Mouse (Mus musculus) embryonic facial prominence, embryonic 10.5 days (tissue): ENCODE measurements around the gene Dhx58. TPM values are rescaled to one million over a fixed set of nuclear protein-coding genes. Genes with fewer than 3 reads are reported as not detected.

Experiments used
- DNase-seq: peaks from one replicate; pipeline ENCODE4 v3.0.0-alpha.2; 2017; ENCODE audit warnings: low spot score
- H3K27ac ChIP-seq: fragments of 300-500 bp; sonication (generic); replicated peaks from 2 replicates; pipeline ENCODE4 v1.5.1; 2016; ENCODE audit warnings: mild to moderate bottlenecking
- H3K27me3 ChIP-seq: fragments of 300-500 bp; sonication (generic); replicated peaks from 2 replicates; pipeline ENCODE4 v1.6.1; 2016; ENCODE audit warnings: low read depth, mild to moderate bottlenecking; ENCODE audit not compliant: poor library complexity, severe bottlenecking
- H3K36me3 ChIP-seq: fragments of 300-500 bp; sonication (generic); replicated peaks from 2 replicates; pipeline ENCODE4 v1.6.1; 2016; ENCODE audit warnings: mild to moderate bottlenecking, moderate library complexity
- H3K4me1 ChIP-seq: fragments of 300-500 bp; sonication (generic); 2 replicates; pipeline ENCODE4 v1.6.1; 2016
- H3K4me3 ChIP-seq: fragments of 300-500 bp; sonication (generic); 2 replicates; pipeline ENCODE4 v1.5.1; 2016; ENCODE audit warnings: mild to moderate bottlenecking, moderate library complexity
- H3K9me3 ChIP-seq: fragments of 300-500 bp; sonication (generic); 2 replicates; pipeline ENCODE4 v1.6.1; 2016; ENCODE audit warnings: mild to moderate bottlenecking
- WGBS: fragments of 180-500 bp; shearing (Covaris S2); methylation state at CpG from one replicate; pipeline ENCODE4 v1.1.7; 2016; 5-methylcytosine and 5-hydroxymethylcytosine counted together
- polyA plus RNA-seq: library from polyadenylated mRNA; unstranded; fragments of >200 nt; fragmentation: Nextera tagmentation; extraction: Ambion mirVana; gene quantifications from 2 replicates; pipeline ENCODE4 v1.2.1, GENCODE M21; 2016

The Dhx58 gene
- polyA plus RNA-seq, 1 experiment from 2014 or later, result 3.3 TPM

DNA sequence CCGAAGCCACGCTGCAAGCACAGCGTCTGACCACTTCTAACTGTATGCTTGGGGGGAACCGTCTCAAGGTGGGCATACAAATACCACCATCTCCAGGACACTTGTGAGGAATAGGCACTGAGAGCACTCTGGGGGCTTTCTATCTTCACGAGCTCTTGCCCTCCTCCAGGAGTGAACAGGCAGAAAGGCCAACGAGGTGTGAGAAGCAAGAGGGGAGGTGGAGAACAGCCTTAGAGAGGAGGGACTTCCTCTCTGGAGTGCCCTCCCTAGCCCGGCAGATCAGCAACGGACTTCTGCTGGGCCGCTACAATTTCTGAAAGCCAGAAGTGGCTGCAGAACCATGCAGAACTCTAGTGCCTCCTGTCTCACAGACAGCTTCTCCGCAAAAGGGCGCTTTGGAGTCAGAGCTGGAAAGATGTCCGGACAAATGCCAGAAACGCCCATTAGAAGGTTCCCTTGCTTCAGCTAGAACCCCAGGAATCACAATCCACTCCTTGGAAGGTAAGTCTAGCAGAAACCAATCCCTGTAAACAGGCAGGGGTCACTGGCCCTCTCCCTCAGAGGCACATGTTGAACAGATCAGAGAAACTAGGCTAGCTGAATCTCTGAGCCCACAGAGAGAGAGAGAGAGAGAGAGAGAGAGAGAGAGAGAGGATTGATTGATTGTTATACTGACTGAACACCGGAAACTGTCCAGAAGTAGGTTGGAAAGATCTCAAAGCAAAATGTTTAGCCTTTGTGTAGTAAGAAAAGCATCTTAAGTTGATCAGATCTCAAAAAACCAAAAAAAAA lies 32.1 kb upstream of the Dhx58 start:
- peaks cover 22% of the 10 kb centered on the region for H3K4me1 ChIP-seq
- no peak overlapping the region; the same call in none of the 2 replicates for H3K4me3 ChIP-seq
- no peaks in the 10 kb centered on the region for H3K9me3 ChIP-seq
- H3K36me3 ChIP-seq, result peaks cover 25% of the 10 kb centered on the region
- DNase-seq, result no peak
- H3K27ac ChIP-seq, result no peak overlapping the region
- H3K27me3 ChIP-seq, result no peaks in the 10 kb centered on the region
- WGBS, result 83% methylated on average over 14 of the region's 14 CpGs

DNA sequence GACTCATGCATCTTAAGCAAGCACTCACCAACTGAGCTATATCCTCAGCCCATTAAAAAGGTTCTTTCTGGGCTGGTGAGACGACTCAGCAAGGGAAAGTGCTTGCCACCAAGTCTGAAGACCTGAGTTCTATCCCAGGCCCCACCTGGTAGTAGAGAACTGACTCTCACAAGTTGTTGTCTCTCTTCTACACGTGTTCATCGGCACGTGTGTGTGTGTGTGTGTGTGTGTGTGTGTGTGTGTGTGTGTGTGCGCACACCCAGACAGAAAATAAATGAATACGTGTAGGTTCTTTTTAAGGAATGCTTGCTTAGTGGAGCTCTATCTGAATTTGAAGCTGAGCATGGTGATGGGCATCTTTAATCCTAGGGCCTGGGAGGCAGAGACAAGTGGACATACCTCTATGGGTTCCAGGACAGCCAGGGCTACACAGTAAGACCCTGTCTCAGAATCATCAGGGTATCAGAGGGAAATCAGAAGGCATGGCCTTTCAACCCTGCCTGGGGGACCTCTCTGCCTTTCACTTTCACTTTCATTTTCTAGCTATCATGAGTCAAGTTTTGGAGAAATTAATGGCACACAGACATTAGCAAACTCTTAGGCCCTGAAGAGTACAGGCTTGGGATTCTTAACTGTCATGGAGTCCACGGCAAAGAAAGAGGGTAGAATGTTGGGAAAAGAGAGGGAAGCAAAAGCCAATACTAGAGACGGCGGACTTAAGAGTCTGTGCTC lies 31.2 kb upstream of the Dhx58 start:
- no peak for DNase-seq
- H3K4me3 ChIP-seq, result no peak overlapping the region; the same call in 1 of the 2 replicates
- H3K36me3 ChIP-seq, result peaks cover 25% of the 10 kb centered on the region
- H3K27me3 ChIP-seq, result no peaks in the 10 kb centered on the region
- H3K27ac ChIP-seq, result no peak overlapping the region
- peaks cover 22% of the 10 kb centered on the region for H3K4me1 ChIP-seq
- WGBS, result 89% methylated on average over 9 of the region's 9 CpGs
- no peaks in the 10 kb centered on the region for H3K9me3 ChIP-seq

DNA sequence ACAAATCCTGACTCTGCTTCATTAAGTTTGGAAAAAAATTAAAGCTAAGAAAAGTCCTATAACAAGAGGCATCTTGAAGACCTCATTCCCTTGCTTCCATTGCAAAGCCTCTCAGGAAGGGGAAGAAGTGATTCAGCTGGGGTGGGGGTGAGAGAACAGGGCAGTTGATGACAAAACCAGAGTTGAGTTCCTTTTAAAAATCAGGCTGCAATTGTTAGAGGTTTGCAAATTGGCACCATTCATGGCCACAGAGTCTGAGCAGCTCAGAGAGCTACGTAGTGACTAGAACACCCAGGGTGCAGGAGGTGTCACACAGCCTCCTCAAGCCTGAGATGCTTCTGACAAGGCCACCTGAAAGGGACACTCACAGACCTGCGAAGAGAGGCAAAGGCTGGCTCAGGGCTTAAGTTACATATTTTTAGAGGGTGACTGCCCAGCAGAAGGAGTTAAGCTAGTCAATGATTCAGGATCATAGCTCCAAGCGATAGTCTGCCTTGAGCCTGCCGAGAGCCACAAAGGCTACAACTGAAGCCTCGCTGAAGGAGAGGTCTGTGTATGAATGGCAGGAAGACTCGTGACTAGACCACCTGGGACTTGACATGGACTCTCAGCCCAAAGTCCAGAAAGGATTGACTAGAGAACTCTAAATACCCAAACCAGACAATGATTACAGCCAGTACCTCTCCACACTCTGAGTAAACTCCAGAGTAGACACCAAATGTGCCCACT lies 26.6 kb upstream of the Dhx58 start:
- DNase-seq, result no peak
- Histone ChIP-seq H3K9me3 (no peaks in the 10 kb centered on the region), H3K27ac (no peak overlapping the region), H3K4me1 (peaks cover under 1% of the 10 kb centered on the region; the same call in 1 of the 2 replicates), H3K27me3 (no peaks in the 10 kb centered on the region), H3K4me3 (no peak overlapping the region), H3K36me3 (peaks cover 55% of the 10 kb centered on the region)
- WGBS, result 94% methylated on average over 6 of the region's 6 CpGs

DNA sequence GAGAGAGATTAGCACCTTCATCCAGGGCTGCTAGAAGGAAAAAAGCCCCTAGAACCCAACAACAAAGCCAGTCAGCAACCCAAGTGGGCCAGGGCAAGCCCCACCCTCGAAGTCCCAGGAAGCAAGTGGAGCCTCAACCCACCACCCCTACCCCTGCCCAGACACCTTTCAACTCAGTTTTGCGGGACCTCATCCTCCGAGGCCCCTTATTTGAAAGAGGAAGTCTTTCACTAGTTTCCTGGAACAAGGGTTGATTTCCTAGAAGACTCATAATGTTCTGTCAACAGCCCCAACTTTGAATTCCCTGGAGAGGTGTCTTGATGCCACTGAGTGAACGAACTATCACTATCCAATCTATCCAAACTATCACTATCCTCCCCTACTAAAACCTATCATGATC lies 25.9 kb upstream of the Dhx58 start:
- H3K4me3 ChIP-seq, result no peak overlapping the region
- no peaks in the 10 kb centered on the region for H3K9me3 ChIP-seq
- 90% methylated on average over 4 of the region's 4 CpGs for WGBS
- H3K27me3 ChIP-seq, result no peaks in the 10 kb centered on the region
- H3K4me1 ChIP-seq, result peaks cover 5% of the 10 kb centered on the region
- peaks cover 52% of the 10 kb centered on the region for H3K36me3 ChIP-seq
- H3K27ac ChIP-seq, result no peak overlapping the region
- DNase-seq, result no peak

DNA sequence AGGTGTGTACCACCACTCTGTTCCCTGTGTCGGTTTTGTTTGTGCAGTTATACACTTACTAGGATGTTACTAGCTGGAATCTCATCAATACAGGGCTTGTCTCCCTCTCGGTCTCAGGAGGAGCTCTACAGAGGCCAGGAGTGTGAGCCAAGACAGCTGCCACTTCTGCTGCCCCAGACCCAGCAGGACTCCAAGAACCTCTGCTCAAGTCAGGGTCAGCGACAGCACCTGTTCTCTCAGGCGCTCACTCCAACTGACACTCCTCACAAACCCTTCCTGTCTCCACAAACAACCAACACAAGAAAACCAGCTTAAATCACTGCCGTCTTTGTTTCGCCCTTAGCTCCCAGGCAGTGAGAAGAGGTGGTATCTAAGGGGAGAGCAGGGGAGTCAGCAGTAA lies 24.5 kb upstream of the Dhx58 start:
- peaks cover 49% of the 10 kb centered on the region for H3K36me3 ChIP-seq
- H3K9me3 ChIP-seq, result no peaks in the 10 kb centered on the region
- H3K27ac ChIP-seq, result no peak overlapping the region
- H3K4me1 ChIP-seq, result peaks cover 15% of the 10 kb centered on the region
- WGBS, result 87% methylated on average over 6 of the region's 6 CpGs
- H3K27me3 ChIP-seq, result no peaks in the 10 kb centered on the region
- H3K4me3 ChIP-seq, result no peak overlapping the region
- no peak for DNase-seq

DNA sequence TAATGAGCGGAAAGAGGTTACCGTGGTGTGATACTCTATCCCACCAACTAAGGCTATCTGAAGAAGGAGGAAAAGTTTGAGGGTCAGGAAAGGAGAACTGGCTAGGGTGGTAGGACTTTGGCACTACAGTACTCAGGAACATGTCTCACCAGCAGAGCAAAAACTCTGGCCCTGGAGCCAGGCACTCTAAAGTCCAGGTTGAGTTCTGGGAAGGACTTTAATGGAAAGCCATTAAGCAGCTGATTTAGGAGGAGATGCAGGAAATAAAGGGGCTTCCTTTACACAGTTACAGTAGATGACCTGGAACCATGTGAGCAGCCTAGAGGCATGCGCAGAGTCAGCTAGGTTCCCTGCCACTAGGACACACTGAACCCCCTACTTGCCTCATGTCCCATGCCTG lies 23.1 kb upstream of the Dhx58 start:
- peaks cover 18% of the 10 kb centered on the region for H3K4me1 ChIP-seq
- no peak overlapping the region for H3K27ac ChIP-seq
- H3K27me3 ChIP-seq, result no peaks in the 10 kb centered on the region
- no peak overlapping the region for H3K4me3 ChIP-seq
- H3K36me3 ChIP-seq, result peaks cover 37% of the 10 kb centered on the region
- DNase-seq, result no peak
- H3K9me3 ChIP-seq, result no peaks in the 10 kb centered on the region
- 92% methylated on average over 3 of the region's 3 CpGs for WGBS

DNA sequence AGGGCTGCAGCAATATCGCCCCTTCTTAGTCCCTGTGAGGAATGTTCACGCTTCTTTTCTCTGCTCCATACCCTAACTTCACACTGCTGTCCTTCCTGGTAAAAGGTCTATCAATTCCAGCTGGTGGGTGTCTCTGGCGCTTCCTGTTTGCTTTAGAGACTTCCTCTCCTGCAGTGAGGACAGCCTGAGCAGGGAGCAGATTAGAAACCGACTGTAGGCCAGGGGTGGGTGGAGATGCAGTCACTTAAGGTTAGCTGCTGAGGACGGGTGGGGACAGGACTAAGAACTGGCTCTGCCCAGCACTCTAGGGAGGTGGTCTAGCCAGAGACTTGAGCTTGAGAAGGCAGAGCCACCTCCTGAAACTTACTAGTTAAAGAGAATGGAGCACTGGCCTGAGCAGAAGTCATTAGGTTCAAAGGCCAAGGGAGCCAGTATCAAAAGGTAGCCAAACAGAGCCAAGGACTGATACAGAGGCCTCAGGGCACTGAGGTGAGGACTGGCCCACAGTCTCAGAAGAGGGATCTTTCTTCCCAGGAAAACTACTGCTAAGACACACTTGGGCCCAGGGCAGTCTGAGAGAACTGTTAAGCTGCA lies 20.9 kb upstream of the Dhx58 start:
- 27% methylated on average over 5 of the region's 5 CpGs for WGBS
- DNase-seq, result peak; percentile 33
- Histone ChIP-seq H3K4me3 (peak overlapping the region; percentile 14; the same call in 1 of the 2 replicates), H3K9me3 (no peaks in the 10 kb centered on the region), H3K4me1 (peaks cover 32% of the 10 kb centered on the region), H3K27me3 (no peaks in the 10 kb centered on the region), H3K36me3 (peaks cover 29% of the 10 kb centered on the region), H3K27ac (peak overlapping the region; percentile 1)

DNA sequence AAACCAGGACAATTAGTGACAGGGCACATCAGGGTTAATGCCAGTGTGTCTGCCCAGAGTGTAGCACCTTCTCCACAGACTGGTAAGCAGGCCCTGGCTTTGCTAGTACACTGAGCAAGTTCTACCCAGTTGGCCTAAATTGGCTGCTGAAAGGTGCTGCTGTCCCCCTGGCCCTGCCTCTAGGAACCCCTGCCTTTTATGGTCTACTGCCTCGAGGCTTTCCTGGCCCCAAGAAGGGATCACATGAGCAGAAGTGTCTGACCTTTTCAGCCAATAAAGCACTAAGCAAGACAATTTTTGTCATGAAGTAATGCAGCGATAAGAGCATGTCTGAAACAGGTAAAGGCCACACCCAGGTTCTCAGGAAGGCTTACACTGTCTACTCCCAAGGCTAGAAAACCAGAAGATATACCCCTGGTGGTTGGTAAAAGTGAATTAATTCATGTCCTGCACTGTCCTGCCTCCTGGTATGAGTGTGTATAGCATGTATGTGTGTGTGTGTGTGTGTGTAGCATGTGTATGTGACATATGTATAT lies 18.5 kb upstream of the Dhx58 start:
- Histone ChIP-seq H3K36me3 (peaks cover 30% of the 10 kb centered on the region), H3K9me3 (no peaks in the 10 kb centered on the region), H3K4me1 (peaks cover 32% of the 10 kb centered on the region), H3K27me3 (no peaks in the 10 kb centered on the region), H3K27ac (no peak overlapping the region), H3K4me3 (no peak overlapping the region)
- no peak for DNase-seq
- 67% methylated on average over 2 of the region's 2 CpGs for WGBS

DNA sequence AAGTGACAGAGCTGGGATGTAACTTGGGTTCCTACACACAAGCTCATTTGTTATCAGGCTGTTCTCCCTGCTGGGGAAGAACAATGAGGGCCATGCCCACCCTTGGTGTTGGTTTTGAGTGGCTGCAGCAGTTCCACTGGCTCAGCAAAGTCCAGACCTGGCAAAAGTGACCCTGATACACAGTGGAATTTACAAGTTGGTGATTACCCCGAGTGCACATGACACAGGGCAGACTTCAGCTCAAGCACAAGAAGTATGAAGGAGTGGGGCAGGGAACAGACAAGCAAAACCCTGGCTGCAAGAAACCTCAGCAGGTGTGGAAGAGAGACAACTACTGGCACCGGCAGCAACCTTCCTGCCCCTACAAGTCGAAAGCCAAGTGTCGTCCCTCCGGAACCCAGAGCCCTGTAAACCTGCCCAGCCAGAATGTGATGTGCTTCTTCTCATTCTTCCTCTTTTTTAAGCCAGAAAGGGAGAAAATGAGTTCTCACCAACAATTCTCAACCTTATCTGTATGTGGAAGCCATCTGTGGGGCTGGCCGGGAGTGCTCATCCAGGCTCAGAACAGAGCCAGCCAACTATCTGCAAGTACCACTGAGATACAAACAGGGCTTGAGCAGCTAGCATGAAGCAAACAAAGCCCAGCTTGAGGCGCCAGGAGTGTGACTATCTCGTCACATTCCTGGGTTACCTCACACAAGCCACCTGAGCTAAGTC lies 17.9 kb upstream of the Dhx58 start:
- 76% methylated on average over 8 of the region's 8 CpGs for WGBS
- no peak for DNase-seq
- no peak overlapping the region; the same call in 1 of the 2 replicates for H3K27ac ChIP-seq
- H3K4me3 ChIP-seq, result no peak overlapping the region
- no peaks in the 10 kb centered on the region for H3K9me3 ChIP-seq
- peaks cover 31% of the 10 kb centered on the region for H3K36me3 ChIP-seq
- H3K27me3 ChIP-seq, result no peaks in the 10 kb centered on the region
- peaks cover 32% of the 10 kb centered on the region for H3K4me1 ChIP-seq

DNA sequence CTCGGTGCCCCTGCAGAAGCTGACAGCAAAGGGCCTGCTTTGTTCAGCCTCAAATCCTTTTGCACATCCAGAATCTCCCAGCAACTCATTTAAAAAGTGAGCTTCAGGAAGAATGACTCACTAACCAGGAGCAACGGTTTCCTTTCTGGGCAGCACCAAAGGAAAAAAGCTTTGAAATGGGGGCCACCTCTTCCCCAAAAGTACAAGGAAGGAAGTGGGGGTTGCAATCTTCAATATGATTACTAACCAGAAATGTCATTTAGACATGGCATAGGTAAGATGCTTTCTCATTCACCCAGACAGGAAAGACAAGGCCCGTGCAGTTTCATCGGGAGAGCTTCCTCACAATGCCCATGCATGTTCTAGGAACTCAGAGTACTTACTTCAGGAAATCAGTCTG lies 17.2 kb upstream of the Dhx58 start:
- Histone ChIP-seq H3K27me3 (no peaks in the 10 kb centered on the region), H3K4me1 (peaks cover 32% of the 10 kb centered on the region), H3K27ac (peak overlapping the region; percentile 7; the same call in 1 of the 2 replicates), H3K9me3 (no peaks in the 10 kb centered on the region), H3K4me3 (no peak overlapping the region), H3K36me3 (peaks cover 38% of the 10 kb centered on the region)
- 70% methylated on average over 4 of the region's 4 CpGs for WGBS
- no peak for DNase-seq

DNA sequence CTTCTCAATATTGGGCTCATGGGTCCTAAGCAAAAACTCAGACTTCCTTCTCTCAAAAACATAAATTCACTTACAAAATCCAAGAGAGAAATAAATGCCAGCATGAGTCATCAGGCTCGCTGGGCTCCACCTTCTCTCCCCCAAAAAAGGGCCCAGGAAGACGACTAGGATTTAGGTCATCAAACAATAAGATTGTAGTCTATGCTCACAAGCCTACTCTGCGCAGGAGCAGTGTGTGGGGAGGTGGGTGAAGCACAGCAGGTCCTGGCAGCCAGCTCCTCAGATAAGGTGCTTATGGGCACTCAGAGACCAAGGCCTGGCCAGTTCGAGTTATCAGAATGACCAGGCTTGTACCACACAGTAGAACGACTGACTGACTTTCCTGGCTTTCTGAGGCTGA lies 16.3 kb upstream of the Dhx58 start:
- H3K9me3 ChIP-seq, result no peaks in the 10 kb centered on the region
- H3K27ac ChIP-seq, result no peak overlapping the region
- H3K27me3 ChIP-seq, result no peaks in the 10 kb centered on the region
- peaks cover 47% of the 10 kb centered on the region for H3K36me3 ChIP-seq
- peaks cover 32% of the 10 kb centered on the region for H3K4me1 ChIP-seq
- 86% methylated on average over 5 of the region's 5 CpGs for WGBS
- DNase-seq, result no peak
- no peak overlapping the region for H3K4me3 ChIP-seq
